Mouse (Mus musculus) hindbrain, embryonic 11.5 days (tissue): ENCODE data around the gene Ksr2. TPM values are rescaled to one million over a fixed set of nuclear protein-coding genes. Genes with fewer than 3 reads are reported as not detected.

ENCODE experiments used
- ATAC-seq: fragments of 200-750 bp; cut with Nextera tagmentation; 2 replicates; pipeline ENCODE4 v1.8.0; 2017; ENCODE audit warnings: mild to moderate bottlenecking, moderate TSS enrichment, moderate library complexity; ENCODE audit not compliant: low FRiP score
- DNase-seq: peaks from one replicate; pipeline ENCODE4 v3.0.0-alpha.2; 2015; ENCODE audit warnings: low spot score
- H3K27ac ChIP-seq: fragments of 300-500 bp; sonication (generic); 2 replicates; pipeline ENCODE4 v1.5.1; 2014; ENCODE audit warnings: mild to moderate bottlenecking, low read depth, low read length
- H3K27me3 ChIP-seq: fragments of 300-500 bp; sonication (generic); 2 replicates; pipeline ENCODE4 v1.6.1; 2014; ENCODE audit warnings: mild to moderate bottlenecking, low read length, moderate library complexity, mixed read lengths; ENCODE audit not compliant: control insufficient read depth, insufficient read depth
- H3K36me3 ChIP-seq: fragments of 300-500 bp; sonication (generic); 2 replicates; pipeline ENCODE4 v1.6.1; 2014; ENCODE audit warnings: mild to moderate bottlenecking, low read length, moderate library complexity, mixed read lengths; ENCODE audit not compliant: control insufficient read depth, insufficient read depth
- H3K4me1 ChIP-seq: fragments of 300-500 bp; sonication (generic); replicated peaks from 2 replicates; pipeline ENCODE4 v1.6.1; 2014; ENCODE audit warnings: low read length, mixed read lengths; ENCODE audit not compliant: control insufficient read depth, insufficient read depth
- H3K4me2 ChIP-seq: fragments of 300-500 bp; sonication (generic); replicated peaks from 2 replicates; pipeline ENCODE4 v1.6.1; 2014; ENCODE audit warnings: mild to moderate bottlenecking, low read depth, low read length
- H3K4me3 ChIP-seq: fragments of 300-500 bp; sonication (generic); 2 replicates; pipeline ENCODE4 v1.5.1; 2014; ENCODE audit warnings: low read depth, low read length
- H3K9ac ChIP-seq: fragments of 300-500 bp; sonication (generic); 2 replicates; pipeline ENCODE4 v1.6.1; 2014; ENCODE audit warnings: low read depth, low read length
- H3K9me3 ChIP-seq: fragments of 300-500 bp; sonication (generic); 2 replicates; pipeline ENCODE4 v1.6.1; 2016; ENCODE audit warnings: low read length; ENCODE audit not compliant: control insufficient read depth
- WGBS: fragments of 180-500 bp; shearing (Covaris S2); extraction: QIAGEN DNeasy Blood & Tissue Kit; methylation state at CpG from one replicate; pipeline ENCODE4 v1.1.7; 2014; 5-methylcytosine and 5-hydroxymethylcytosine counted together
- polyA plus RNA-seq: library from polyadenylated mRNA; unstranded; fragments of >200 nt; fragmentation: Nextera tagmentation; extraction: Ambion mirVana; gene quantifications from 2 replicates; pipeline ENCODE4 v1.2.1, GENCODE M21; 2014

Gene Ksr2
- polyA plus RNA-seq, 1 experiment from 2014 or later = 2.9 TPM

DNA sequence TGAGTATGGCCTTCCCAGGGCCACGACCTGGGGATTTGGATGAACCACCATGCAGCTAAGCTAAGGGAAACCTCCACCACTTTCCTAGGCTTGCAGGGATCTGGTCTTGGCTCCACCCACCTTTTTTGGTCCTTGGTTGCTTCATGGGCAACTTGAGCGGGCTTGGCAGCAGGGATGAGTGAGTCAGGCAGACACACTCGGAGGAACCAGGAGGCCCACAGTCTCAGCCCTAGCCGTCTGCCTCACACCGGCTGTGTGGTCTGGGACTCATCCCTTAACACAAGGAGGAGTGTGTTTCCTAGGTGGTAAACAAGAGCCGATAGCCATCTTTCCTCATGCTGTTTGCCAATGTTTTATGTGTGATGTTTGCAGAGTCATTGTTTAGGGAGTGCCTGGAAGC is 376.3 kb downstream of the Ksr2 start:
- WGBS = 77% methylated on average over 6 of the region's 6 CpGs
- Histone ChIP-seq H3K4me1 (no peaks in the 10 kb centered on the region), H3K4me3 (no peak overlapping the region), H3K9ac (no peak overlapping the region), H3K36me3 (no peaks in the 10 kb centered on the region), H3K9me3 (no peaks in the 10 kb centered on the region), H3K27me3 (no peaks in the 10 kb centered on the region), H3K27ac (no peak overlapping the region), H3K4me2 (no peak overlapping the region)
- ATAC-seq (no peak), DNase-seq (no peak)

- WGBS = 73% methylated on average over 14 of the region's 14 CpGs
- Histone ChIP-seq H3K36me3 (no peaks in the 10 kb centered on the region), H3K27me3 (no peaks in the 10 kb centered on the region), H3K9me3 (no peaks in the 10 kb centered on the region), H3K4me1 (no peaks in the 10 kb centered on the region), H3K9ac (no peak overlapping the region), H3K4me3 (no peak overlapping the region), H3K4me2 (no peak overlapping the region), H3K27ac (no peak overlapping the region)
- ATAC-seq (no peak), DNase-seq (no peak)
These were observed 378.1 kb downstream of the Ksr2 start for GRCm38 (mm10) chr5:117791875-117792274.

DNA sequence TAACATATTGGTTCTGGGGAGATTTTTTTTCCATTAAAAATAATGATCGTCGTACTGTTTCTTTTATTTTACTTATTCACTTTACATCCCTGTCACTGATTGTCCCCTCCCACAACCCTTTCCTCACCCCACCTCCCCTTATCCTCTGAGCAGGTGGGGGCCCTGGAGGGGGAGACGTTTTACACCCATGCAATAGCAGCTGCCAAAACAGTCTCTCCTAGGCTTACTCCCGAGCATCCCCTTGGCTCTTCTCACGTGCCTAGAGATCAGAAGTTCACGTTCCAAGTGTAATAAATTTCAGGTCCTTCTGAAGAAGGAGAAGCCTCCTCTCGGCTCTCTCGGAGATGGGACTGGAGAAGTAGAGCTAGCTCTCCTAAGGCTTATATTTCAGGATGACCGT is 387.0 kb downstream of the Ksr2 start:
- Histone ChIP-seq H3K4me2 (no peak overlapping the region), H3K36me3 (no peaks in the 10 kb centered on the region), H3K27me3 (no peaks in the 10 kb centered on the region), H3K4me3 (no peak overlapping the region), H3K9ac (no peak overlapping the region), H3K9me3 (no peaks in the 10 kb centered on the region), H3K4me1 (no peaks in the 10 kb centered on the region), H3K27ac (no peak overlapping the region)
- ATAC-seq = no peak
- WGBS = 77% methylated on average over 9 of the region's 9 CpGs
- DNase-seq = no peak

DNA sequence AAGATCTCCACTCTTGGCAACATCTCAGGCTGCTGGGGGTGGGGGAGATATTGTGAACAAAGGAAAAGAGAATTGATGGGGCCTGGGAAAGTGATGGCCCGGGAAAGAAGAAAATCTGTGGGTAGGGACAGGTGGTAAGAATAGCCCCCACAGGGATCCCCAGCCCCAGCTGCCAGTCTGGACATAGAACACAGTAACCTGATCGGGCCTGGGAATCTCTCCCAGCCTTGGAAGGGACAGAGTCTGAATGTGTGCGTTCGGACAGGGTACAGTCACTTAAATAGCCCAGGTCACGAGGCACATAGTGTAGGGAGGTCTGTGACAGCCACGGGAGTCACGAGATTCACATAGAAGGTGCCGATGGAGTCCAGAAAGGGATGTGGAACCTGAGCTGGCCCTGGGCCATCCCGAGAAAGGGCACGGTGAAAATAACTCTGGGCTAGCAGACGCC is 388.3 kb downstream of the Ksr2 start:
- WGBS = 88% methylated on average over 11 of the region's 11 CpGs

GRCm38 (mm10) chr5:117803551-117803950 is 389.8 kb downstream of the Ksr2 start:
- DNase-seq = no peak
- no peaks in the 10 kb centered on the region for H3K9me3 ChIP-seq
- H3K4me2 ChIP-seq = no peak overlapping the region
- H3K36me3 ChIP-seq = no peaks in the 10 kb centered on the region
- no peaks in the 10 kb centered on the region for H3K27me3 ChIP-seq
- no peak overlapping the region for H3K4me3 ChIP-seq
- no peak overlapping the region for H3K27ac ChIP-seq
- ATAC-seq = no peak
- no peaks in the 10 kb centered on the region for H3K4me1 ChIP-seq
- 77% methylated on average over 7 of the region's 7 CpGs for WGBS
- H3K9ac ChIP-seq = no peak overlapping the region

More for the DNA sequence above, 388.3 kb downstream of the Ksr2 start:
- Histone ChIP-seq H3K4me2 (no peak overlapping the region), H3K9me3 (no peaks in the 10 kb centered on the region), H3K4me1 (no peaks in the 10 kb centered on the region), H3K36me3 (no peaks in the 10 kb centered on the region), H3K4me3 (no peak overlapping the region), H3K27ac (no peak overlapping the region), H3K9ac (no peak overlapping the region), H3K27me3 (no peaks in the 10 kb centered on the region)
- ATAC-seq (no peak), DNase-seq (no peak)

GRCm38 (mm10) chr5:117810930-117811329 is 397.1 kb downstream of the Ksr2 start:
- H3K36me3 ChIP-seq = no peaks in the 10 kb centered on the region
- DNase-seq = no peak
- H3K4me3 ChIP-seq = no peak overlapping the region
- no peaks in the 10 kb centered on the region for H3K27me3 ChIP-seq
- H3K4me1 ChIP-seq = no peaks in the 10 kb centered on the region
- H3K9me3 ChIP-seq = no peaks in the 10 kb centered on the region
- H3K4me2 ChIP-seq = no peak overlapping the region
- no peak overlapping the region for H3K27ac ChIP-seq
- no peak for ATAC-seq
- no peak overlapping the region for H3K9ac ChIP-seq
- WGBS = 92% methylated on average over 7 of the region's 7 CpGs

DNA sequence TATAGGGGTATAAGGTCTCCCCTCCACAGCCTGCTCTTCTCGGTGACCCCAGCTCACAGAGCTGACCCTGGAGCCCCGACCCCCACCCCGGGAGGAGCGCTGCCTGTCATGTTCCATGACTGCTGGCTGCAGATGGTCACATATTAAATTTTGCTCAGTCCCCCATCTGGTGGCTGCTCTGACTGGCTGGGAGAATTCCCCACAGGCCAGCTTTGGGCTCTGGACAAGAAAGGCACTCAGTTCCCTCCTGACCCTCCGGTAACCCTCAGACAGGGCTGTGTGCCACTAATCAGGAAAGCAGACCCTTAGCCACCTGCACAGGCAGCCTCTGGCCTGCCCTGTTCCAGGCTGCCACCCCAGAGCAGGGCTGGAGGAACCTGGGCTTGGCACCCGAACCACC is 405.0 kb downstream of the Ksr2 start:
- no peaks in the 10 kb centered on the region for H3K36me3 ChIP-seq
- no peak overlapping the region for H3K4me2 ChIP-seq
- H3K27me3 ChIP-seq = no peaks in the 10 kb centered on the region
- H3K9ac ChIP-seq = no peak overlapping the region
- no peak overlapping the region for H3K27ac ChIP-seq
- H3K9me3 ChIP-seq = no peaks in the 10 kb centered on the region
- H3K4me3 ChIP-seq = no peak overlapping the region
- H3K4me1 ChIP-seq = no peaks in the 10 kb centered on the region
- no peak for DNase-seq
- 51% methylated on average over 6 of the region's 6 CpGs for WGBS
- ATAC-seq = no peak

GRCm38 (mm10) chr5:117820445-117820844 is 406.6 kb downstream of the Ksr2 start:
- no peaks in the 10 kb centered on the region for H3K27me3 ChIP-seq
- no peak overlapping the region for H3K4me3 ChIP-seq
- H3K9me3 ChIP-seq = no peaks in the 10 kb centered on the region
- H3K4me1 ChIP-seq = no peaks in the 10 kb centered on the region
- no peak for DNase-seq
- H3K27ac ChIP-seq = no peak overlapping the region
- no peak overlapping the region for H3K9ac ChIP-seq
- ATAC-seq = no peak
- no peak overlapping the region for H3K4me2 ChIP-seq
- WGBS = 72% methylated on average over 7 of the region's 7 CpGs
- H3K36me3 ChIP-seq = no peaks in the 10 kb centered on the region

DNA sequence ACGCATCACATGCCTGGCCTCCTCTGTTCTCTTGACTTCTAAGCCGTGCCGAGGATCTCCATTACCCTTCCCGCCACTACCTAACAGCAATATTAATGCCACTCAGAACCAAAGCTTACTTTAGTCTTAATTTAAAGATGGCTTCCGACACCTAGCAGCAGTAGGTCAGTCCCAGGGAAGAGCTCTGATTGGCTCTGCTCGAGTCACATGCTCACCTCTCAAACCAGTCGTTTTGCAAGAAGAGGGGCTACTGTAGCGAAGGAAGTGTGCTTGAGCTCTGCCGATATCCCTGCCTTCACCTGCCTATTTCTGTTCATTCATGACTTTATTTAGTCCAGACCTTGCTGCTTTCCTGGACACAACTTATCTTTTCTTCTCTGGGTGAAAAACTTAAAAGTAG is 410.0 kb downstream of the Ksr2 start:
- Histone ChIP-seq H3K9me3 (no peaks in the 10 kb centered on the region), H3K27me3 (no peaks in the 10 kb centered on the region), H3K4me2 (no peak overlapping the region), H3K36me3 (no peaks in the 10 kb centered on the region), H3K4me1 (no peaks in the 10 kb centered on the region), H3K9ac (no peak overlapping the region), H3K27ac (no peak overlapping the region), H3K4me3 (no peak overlapping the region)
- 92% methylated on average over 9 of the region's 9 CpGs for WGBS
- DNase-seq = no peak
- no peak for ATAC-seq
